Mouse (Mus musculus) bone marrow, adult 2 months (tissue): ENCODE measurements around the gene Rbpj. TPM values are rescaled to one million over a fixed set of nuclear protein-coding genes. Genes with fewer than 3 reads are reported as not detected.

Experiments used
- H3K27ac ChIP-seq: fragments of 200-500 bp; 2 replicates; pipeline ENCODE4 v1.5.1; 2012; ENCODE audit warnings: low read depth, mild to moderate bottlenecking, control low read depth, inconsistent platforms, low read length; ENCODE audit not compliant: control insufficient read depth, poor library complexity, insufficient read depth
- H3K4me1 ChIP-seq: fragments of 200-500 bp; 2 replicates; pipeline ENCODE4 v1.6.1; 2011; ENCODE audit warnings: low read length; ENCODE audit not compliant: control insufficient read depth, insufficient read depth
- H3K4me3 ChIP-seq: fragments of 200-500 bp; replicated peaks from 2 replicates; pipeline ENCODE3; 2011; ENCODE audit warnings: mild to moderate bottlenecking, low read depth, low read length, control low read depth; ENCODE audit not compliant: control insufficient read depth
- CTCF ChIP-seq: fragments of 200-500 bp; IDR thresholded peaks from 2 replicates; pipeline ENCODE4 v1.5.1; 2011; ENCODE audit warnings: low read length, control low read depth; ENCODE audit not compliant: control insufficient read depth, insufficient read depth
- POLR2A ChIP-seq: fragments of 200-500 bp; IDR thresholded peaks from 2 replicates; pipeline ENCODE4 v1.6.1; 2011; ENCODE audit warnings: low read depth, mild to moderate bottlenecking, control low read depth, low read length, borderline replicate concordance; ENCODE audit not compliant: control insufficient read depth
- whole genome bisulfite sequencing: fragments of 180-500 bp; shearing (Covaris S2); methylation state at CpG from one replicate; pipeline ENCODE4 v1.1.7; 2018; 5-methylcytosine and 5-hydroxymethylcytosine counted together
- polyA plus RNA-seq: library from polyadenylated mRNA; stranded (reverse); fragments of >200 nt; gene quantifications from 2 replicates; pipeline ENCODE4 v1.2.4, GENCODE M21; 2011; ENCODE audit warnings: low replicate concordance; ENCODE audit not compliant: missing spikeins, insufficient read depth, insufficient read length

Rbpj gene
- polyA plus RNA-seq, 1 experiment = 26.0 TPM

GRCm38 (mm10) chr5:53554180-53554579 lies 88.2 kb downstream of the Rbpj start:
- no peak overlapping the region for H3K27ac ChIP-seq
- no peaks in the 10 kb centered on the region for H3K4me1 ChIP-seq
- WGBS = 85% methylated on average over 8 of the region's 8 CpGs
- TF ChIP-seq POLR2A (no peak), CTCF (no peak)
- H3K4me3 ChIP-seq = no peak overlapping the region

DNA sequence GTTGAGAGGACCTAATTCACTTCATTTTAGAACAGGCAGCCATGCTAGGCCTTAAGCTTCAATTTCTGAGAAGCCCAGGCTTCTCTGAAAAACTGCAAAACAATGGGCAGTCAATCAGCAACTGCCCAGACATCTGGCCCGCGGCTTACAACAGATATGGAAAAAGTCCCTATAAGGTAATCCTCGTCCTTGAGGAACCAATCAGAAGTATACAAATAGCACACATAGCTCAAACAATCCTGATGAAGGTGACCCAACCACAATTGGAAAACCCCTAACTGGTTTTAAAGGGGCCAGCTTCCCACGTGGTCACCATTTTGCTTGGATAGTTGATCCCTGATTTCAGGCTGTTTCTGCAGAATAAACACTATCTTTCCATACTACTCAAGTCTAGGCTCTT lies 89.0 kb downstream of the Rbpj start:
- TF ChIP-seq POLR2A (no peak), CTCF (no peak)
- H3K4me3 ChIP-seq = no peak overlapping the region
- no peak overlapping the region for H3K27ac ChIP-seq
- no peaks in the 10 kb centered on the region for H3K4me1 ChIP-seq
- 78% methylated on average over 4 of the region's 4 CpGs for WGBS

DNA sequence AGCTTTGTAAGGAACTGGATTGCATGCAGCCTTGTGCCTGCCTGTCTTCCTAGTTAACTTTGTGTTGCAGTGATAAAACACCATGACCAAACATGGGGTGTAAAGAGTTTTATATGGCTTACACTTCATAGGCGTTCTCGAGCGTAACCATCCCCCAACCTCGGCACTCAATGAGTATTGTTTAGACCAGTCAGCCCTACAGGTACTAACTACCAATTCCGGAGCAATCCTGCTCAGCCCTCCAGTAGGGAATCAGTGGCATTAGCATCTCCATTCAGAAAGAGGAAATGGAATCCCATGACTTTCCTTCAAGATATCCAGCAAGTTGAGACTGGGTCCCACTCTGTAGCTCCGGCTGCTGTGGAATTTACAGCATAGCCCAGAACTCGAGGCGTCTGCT lies 89.5 kb downstream of the Rbpj start:
- Histone ChIP-seq H3K4me1 (no peaks in the 10 kb centered on the region), H3K27ac (no peak overlapping the region), H3K4me3 (no peak overlapping the region)
- TF ChIP-seq POLR2A (no peak), CTCF (no peak)
- WGBS = 91% methylated on average over 8 of the region's 8 CpGs

GRCm38 (mm10) chr5:53555929-53556328 lies 90.0 kb downstream of the Rbpj start:
- 90% methylated on average over 5 of the region's 5 CpGs for WGBS
- Histone ChIP-seq H3K4me3 (no peak overlapping the region), H3K27ac (no peak overlapping the region), H3K4me1 (no peaks in the 10 kb centered on the region)
- TF ChIP-seq CTCF = no peak
- no peak for TF ChIP-seq POLR2A

- 82% methylated on average over 6 of the region's 6 CpGs for WGBS
- Histone ChIP-seq H3K27ac (no peak overlapping the region), H3K4me3 (no peak overlapping the region), H3K4me1 (no peaks in the 10 kb centered on the region)
- TF ChIP-seq CTCF = no peak
- TF ChIP-seq POLR2A = no peak
These were observed 91.8 kb downstream of the Rbpj start for GRCm38 (mm10) chr5:53557544-53558260.

GRCm38 (mm10) chr5:53561160-53561559 lies 95.2 kb downstream of the Rbpj start:
- WGBS = 82% methylated on average over 7 of the region's 7 CpGs
- Histone ChIP-seq H3K27ac (no peak overlapping the region), H3K4me3 (no peak overlapping the region), H3K4me1 (no peaks in the 10 kb centered on the region)
- no peak for TF ChIP-seq CTCF
- no peak for TF ChIP-seq POLR2A

- TF ChIP-seq POLR2A = no peak
- no peak for TF ChIP-seq CTCF
- Histone ChIP-seq H3K4me3 (no peak overlapping the region), H3K27ac (no peak overlapping the region), H3K4me1 (no peaks in the 10 kb centered on the region; the same call in 1 of the 2 replicates)
- 87% methylated on average over 19 of the region's 19 CpGs for WGBS
These were observed 98.4 kb downstream of the Rbpj start for GRCm38 (mm10) chr5:53564309-53564708.

GRCm38 (mm10) chr5:53565213-53565794 lies 99.4 kb downstream of the Rbpj start:
- H3K4me1 ChIP-seq = no peaks in the 10 kb centered on the region; the same call in 1 of the 2 replicates
- no peak overlapping the region for H3K27ac ChIP-seq
- no peak for TF ChIP-seq CTCF
- TF ChIP-seq POLR2A = no peak
- 81% methylated on average over 5 of the region's 5 CpGs for WGBS
- H3K4me3 ChIP-seq = no peak overlapping the region

GRCm38 (mm10) chr5:53566485-53567083 lies 100.6 kb downstream of the Rbpj start:
- no peak for TF ChIP-seq CTCF
- TF ChIP-seq POLR2A = no peak
- 63% methylated on average over 15 of the region's 15 CpGs for WGBS
- no peak overlapping the region for H3K27ac ChIP-seq
- no peak overlapping the region for H3K4me3 ChIP-seq
- no peaks in the 10 kb centered on the region; the same call in none of the 2 replicates for H3K4me1 ChIP-seq
